Mouse (Mus musculus): Measurements from ENCODE around the gene Gga1.
"Not testable (repeated sequence)": the region's sequence is repeated elsewhere in the genome, so short reads cannot be mapped to it uniquely, and the experiment has no call there.

Gga1 gene

DNA sequence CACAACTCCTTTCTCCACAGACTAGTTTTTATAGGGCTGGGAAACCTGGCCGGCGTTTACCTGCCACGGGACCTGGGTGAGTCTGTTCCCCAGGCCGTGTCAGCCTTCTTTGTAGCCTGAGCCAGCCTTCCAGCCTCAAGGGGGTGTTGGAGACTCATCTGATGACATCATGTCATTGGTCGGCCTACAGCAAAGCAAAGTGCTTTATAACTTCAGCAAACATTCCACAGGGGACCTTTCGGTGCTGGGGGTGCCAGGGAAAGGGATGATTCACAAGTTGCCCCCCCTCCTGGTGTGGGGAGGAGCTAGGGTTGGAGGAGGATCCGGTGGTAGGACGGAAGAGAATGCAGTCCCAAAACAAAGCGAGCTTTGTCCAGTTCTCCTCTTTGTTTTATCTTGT lies 32.2 kb upstream of the Gga1 start:
- peak; percentile 88 for DNase-seq (ENCODE audit: extremely low read depth, insufficient read length, low spot score)

- DNase-seq (ENCODE audit: extremely low read depth, insufficient read length, low spot score) = peak; percentile 58
These were observed 31.7 kb upstream of the Gga1 start for GRCm38 (mm10) chr15:78845321-78845720.

GRCm38 (mm10) chr15:78845867-78846266 lies 31.1 kb upstream of the Gga1 start:
- DNase-seq (ENCODE audit: extremely low read depth, insufficient read length, low spot score) = peak; percentile 65

DNA sequence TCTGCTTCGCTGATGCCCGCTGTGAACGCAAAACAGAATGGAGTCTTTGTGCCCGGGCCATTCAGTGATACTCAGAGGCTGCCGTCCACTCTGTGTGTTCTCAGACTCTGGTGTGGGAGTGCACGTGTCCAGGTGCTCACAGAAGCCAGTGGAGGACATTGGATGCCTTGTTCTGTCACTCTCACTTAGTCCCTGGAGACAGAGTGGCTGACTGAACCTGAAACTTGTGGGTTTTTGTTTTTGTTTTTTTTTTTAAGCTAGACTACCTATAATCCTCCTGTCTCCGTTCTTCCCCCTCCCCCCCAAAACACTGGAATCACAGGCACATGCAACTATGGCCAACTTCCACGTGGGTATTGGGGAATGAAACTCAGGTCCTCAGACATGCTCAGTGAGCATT lies 30.6 kb upstream of the Gga1 start:
- no peak for DNase-seq (ENCODE audit: extremely low read depth, insufficient read length, low spot score)

- not testable (repeated sequence) for DNase-seq (ENCODE audit: extremely low read depth, insufficient read length, low spot score)
These were observed 30.2 kb upstream of the Gga1 start for GRCm38 (mm10) chr15:78846805-78847204.

DNA sequence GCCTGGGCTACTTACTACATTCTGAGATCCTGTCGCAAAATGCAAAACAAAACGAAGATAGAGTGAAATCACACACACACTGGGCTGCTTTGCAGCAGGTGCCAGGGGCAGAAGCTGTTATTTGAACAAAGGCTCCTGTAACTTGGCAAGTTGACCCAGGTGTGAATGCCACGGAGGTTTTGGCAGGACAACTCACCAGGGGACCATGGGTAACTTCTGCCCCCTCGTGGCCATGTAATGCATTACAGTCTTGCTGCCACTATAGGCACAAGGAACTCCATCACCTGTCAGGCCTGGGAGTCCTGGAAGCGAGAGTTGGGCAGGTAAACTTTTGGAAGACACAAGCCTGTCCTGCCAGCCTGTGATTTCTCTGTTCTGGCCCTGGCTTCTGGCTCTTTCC lies 28.5 kb upstream of the Gga1 start:
- no peak for DNase-seq (ENCODE audit: extremely low read depth, insufficient read length, low spot score)

GRCm38 (mm10) chr15:78849485-78849884 lies 27.5 kb upstream of the Gga1 start:
- no peak for DNase-seq (ENCODE audit: extremely low read depth, insufficient read length, low spot score)

DNA sequence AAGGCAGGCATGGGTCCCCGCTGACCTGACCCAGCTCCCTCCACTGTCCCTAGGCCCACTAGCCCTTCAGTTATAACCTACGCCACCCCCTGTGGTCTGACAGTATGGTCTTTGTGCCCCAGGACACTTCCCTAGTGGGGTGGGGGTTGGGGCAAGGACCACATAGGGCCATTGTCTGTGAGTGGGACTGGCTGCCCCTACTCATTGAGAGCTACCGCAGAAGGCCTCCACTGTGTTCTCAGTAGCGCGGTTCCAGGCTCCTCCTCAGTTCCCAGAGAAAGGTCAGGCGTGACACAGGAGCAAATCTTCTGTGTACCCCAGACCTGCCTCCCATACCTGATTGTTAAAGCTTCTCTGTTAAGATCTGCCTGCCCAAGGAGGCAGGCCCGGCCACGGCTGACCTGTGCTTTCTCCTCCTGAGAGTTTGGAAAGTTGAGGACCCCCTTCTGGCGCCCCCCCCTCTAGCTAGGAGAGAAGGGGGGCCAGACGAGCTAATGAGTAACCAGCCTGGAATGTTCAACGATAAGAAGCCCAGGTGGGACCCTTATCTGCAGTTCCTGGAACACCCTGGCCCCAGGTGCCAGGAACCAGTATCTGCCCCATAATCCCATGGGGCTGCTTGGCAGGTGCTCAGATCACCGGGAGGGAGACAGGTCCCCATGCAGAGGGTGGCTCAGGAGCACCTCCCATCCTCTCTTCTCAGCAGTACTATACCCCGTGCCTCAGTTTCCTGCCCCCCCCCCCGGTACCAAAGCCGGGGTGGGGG lies 26.7 kb upstream of the Gga1 start:
- no peak for DNase-seq (ENCODE audit: extremely low read depth, insufficient read length, low spot score)

- no peak for DNase-seq (ENCODE audit: extremely low read depth, insufficient read length, low spot score)
These were observed 26.0 kb upstream of the Gga1 start for GRCm38 (mm10) chr15:78850944-78851343.

GRCm38 (mm10) chr15:78851505-78852153 lies 25.4 kb upstream of the Gga1 start:
- DNase-seq (ENCODE audit: extremely low read depth, insufficient read length, low spot score) = peak; percentile 65

- peak; percentile 88 for DNase-seq (ENCODE audit: extremely low read depth, insufficient read length, low spot score)
These were observed 21.6 kb upstream of the Gga1 start, which contains the start of gene Lgals2 for GRCm38 (mm10) chr15:78855303-78855965. Gene Lgals2, minus strand, starts transcription at chr15:78855529.

- DNase-seq (ENCODE audit: extremely low read depth, insufficient read length, low spot score) = peak; percentile 93
These were observed 20.0 kb upstream of the Gga1 start for GRCm38 (mm10) chr15:78857009-78857408.

- DNase-seq (ENCODE audit: extremely low read depth, insufficient read length, low spot score) = no peak
These were observed 17.7 kb upstream of the Gga1 start for GRCm38 (mm10) chr15:78859311-78859710.

DNA sequence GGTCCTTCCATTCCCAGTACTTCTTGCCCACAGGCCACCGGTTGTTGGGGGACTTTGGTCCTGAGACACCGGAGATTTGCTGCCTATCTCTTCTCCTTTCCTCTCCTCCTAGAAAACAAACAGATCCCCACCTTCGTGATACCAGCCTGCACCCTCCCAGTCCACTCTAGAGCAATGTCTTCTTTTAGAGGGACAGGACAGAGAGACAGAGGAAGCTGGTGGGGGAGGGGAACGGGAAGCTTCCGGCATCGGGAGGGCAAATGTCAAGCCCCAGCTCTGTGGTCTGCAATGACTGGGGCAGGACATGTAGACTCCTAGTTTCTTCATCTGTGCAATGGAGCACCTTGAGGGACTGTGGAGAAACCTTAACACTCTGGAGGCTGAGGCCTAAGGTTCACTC lies 17.3 kb upstream of the Gga1 start:
- no peak for DNase-seq (ENCODE audit: extremely low read depth, insufficient read length, low spot score)

DNA sequence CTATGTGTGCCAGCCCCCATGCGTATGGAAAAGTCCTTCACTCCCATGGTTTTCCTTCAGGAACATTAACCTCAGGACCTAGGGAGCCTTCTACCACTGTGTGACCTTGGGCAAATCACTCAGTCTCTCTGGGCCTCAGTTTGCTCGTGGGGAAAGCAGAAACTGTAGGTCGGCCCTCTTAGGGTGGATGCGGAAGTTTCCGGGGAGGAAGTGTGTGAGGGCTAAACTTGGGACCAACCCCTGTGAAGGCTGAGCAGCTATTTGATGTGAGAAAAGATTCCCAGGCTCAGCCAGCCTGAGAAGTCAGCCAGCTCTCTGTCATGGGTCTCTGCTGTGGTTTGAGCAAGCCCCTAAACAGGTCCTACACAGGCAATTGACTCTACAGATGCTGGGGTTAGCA lies 14.7 kb upstream of the Gga1 start:
- no peak for DNase-seq (ENCODE audit: extremely low read depth, insufficient read length, low spot score)

DNA sequence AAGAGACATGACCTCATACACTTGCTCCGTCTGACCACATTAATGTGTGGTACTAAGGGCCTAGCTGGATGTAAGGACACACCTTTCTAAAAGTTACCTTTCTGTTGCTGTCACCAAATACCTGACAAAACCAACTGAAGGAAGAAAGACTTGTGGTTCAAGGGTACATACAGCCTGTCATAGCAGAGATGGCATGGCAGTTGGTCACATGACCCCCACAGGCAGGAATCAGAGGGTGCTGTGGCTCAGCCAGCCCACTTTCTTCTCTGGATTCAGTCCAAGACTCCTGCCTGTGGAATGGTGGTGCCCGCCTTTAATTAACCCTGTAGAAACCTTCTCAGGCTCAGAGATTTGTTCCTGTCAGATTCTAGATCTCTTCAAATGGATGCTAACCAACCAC lies 13.8 kb upstream of the Gga1 start:
- no peak for DNase-seq (ENCODE audit: extremely low read depth, insufficient read length, low spot score)

DNA sequence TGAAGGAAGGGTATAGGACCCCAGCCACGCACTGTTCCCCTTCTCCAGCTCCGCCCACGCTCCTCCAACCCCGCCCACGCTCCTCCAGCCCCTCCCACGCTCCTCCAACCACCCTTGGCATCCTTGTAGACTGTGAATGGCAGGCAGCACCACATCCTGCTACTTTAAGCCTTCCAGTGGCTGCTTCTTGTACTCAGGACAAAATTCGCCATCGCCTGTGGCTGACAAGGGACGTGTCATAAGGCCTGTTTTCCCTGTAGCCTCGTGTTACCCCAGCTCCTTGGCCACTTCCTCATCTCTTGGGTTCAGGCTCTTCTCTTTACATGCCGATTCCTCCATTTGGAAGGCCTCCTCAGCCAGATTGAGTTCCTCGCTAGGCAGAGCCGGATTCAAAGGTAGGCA lies 13.1 kb upstream of the Gga1 start:
- DNase-seq (ENCODE audit: extremely low read depth, insufficient read length, low spot score) = no peak

GRCm38 (mm10) chr15:78868398-78868797 lies 8.6 kb upstream of the Gga1 start:
- DNase-seq (ENCODE audit: extremely low read depth, insufficient read length, low spot score) = no peak

GRCm38 (mm10) chr15:78868826-78869233 lies 8.2 kb upstream of the Gga1 start:
- peak; percentile 74 for DNase-seq (ENCODE audit: extremely low read depth, insufficient read length, low spot score)

DNA sequence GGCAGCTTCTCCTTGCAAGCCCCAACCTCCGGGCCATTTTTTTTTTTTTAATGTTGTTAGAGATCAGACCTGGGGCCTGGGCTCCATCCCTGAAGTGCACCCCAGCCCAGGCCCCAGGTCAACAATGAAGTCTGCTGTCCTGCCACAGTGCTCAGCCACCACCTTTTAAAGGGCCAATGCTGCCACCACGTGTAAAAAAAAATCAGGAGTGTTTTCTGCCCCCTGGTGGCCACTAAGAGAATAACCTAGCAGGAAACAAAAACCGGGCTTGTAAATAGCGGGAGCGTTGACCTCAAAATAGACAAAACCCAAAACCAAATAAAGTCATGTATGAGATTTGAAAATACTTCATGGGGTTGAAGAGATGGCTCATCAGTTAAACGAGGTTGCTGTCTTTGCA lies 7.2 kb upstream of the Gga1 start:
- DNase-seq (ENCODE audit: extremely low read depth, insufficient read length, low spot score) = peak; percentile 49

- no peak for DNase-seq (ENCODE audit: extremely low read depth, insufficient read length, low spot score)
These were observed 4.9 kb upstream of the Gga1 start for GRCm38 (mm10) chr15:78872021-78872608.
